Mouse (Mus musculus) liver, postnatal 0 days (tissue): ENCODE data around the gene F7.

Experiments used
- CTCF ChIP-seq: sonication (generic); IDR thresholded peaks from 2 replicates; pipeline ENCODE4 v1.5.1; 2016; ENCODE audit warnings: antibody characterized with exemption, low read depth
- EP300 ChIP-seq: IDR thresholded peaks from 2 replicates; pipeline ENCODE4 v1.6.1; 2016; ENCODE audit warnings: antibody characterized with exemption, low read depth, mild to moderate bottlenecking

- TF ChIP-seq CTCF (no peak), EP300 (no peak)
Observed at GRCm38 (mm10) chr8:13050550-13050949, 24.7 kb downstream of the F7 start.
